Mouse (Mus musculus) gonadal fat pad, adult 2 months (tissue): ENCODE measurements around the gene Rnf225. TPM values are rescaled to one million over a fixed set of nuclear protein-coding genes. Genes with fewer than 3 reads are reported as not detected.
"Not testable (repeated sequence)": the region's sequence is repeated elsewhere in the genome, so short reads cannot be mapped to it uniquely, and the experiment has no call there.

Source experiments
- DNase-seq: peaks from one replicate; pipeline ENCODE4 v3.0.0-alpha.2; 2012; ENCODE audit warnings: low read depth
- polyA plus RNA-seq: library from polyadenylated mRNA; depleted of rRNA; stranded (reverse); fragments of >200 nt; gene quantifications from 2 replicates; pipeline ENCODE4 v1.2.3, GENCODE M21; 2012; rRNA removed

Rnf225 gene
- 1.7 and 3.1 TPM in 2 replicates for polyA plus RNA-seq

DNA sequence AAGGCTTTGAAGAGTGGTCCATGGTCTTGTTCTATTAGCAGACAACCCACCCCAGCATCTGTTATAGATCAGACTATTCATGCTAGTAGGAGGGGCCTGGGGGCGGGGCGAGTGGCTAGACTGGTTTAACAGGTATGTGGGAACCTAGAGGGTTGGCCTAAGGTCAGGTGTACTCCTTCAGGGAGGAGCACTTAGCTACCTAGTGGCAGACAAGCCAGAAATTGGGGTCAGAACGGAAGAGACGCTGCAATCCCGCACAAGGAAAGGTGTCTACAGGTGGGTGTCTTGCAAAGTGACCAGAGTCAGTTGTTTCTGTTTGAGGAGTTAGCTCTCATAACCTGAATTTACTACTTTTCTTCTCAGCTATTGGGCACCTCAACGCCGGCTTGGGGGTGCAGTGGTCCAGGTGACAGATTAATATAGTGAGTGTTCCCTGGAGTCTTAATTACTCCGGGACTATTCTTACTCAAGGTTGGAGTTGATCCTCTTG lies at the start of gene Rnf225:
Gene Rnf225 (plus strand): TSS at position 226 of the 490 bp plus-strand sequence.
- DNase-seq = no peak

DNA sequence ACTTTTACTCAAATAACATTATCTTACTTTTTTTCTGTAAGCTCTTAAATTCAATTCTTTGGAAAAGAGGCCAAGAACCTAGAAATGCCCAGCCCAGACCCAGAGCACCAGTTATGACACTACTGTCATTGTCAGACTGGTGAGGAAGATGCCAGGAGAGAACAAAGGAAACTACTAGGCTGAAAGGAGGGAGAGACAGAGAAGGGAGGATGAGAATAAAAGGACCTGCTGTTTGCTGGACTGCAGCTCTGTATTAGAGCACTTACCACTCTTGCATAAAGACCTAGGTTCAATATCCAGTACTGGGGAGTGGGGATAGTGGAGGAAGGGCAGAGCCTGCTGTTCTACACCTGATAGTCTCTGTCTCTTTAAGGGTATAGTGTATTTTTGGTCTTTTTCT lies 47.2 kb upstream of the Rnf225 start:
- no peak for DNase-seq

DNA sequence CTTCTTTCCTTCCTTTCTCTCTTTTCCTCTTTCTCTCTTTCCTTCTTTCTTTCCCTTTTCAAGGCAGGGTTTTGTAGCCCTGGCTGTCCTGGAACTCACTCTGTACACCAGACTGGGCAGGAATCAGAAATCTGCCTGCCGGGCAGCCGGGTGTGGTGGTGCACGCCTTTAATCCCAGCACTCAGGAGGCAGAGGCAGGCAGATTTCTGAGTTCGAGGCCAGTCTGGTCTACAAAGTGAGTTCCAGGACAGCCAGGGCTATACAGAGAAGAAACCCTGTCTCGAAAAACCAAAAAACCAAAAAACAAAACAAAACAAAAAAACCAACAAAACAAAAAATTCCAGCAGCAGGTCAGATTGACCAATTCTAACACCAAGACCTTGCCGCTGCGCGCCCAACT lies 46.7 kb upstream of the Rnf225 start:
- not testable (repeated sequence) for DNase-seq

DNA sequence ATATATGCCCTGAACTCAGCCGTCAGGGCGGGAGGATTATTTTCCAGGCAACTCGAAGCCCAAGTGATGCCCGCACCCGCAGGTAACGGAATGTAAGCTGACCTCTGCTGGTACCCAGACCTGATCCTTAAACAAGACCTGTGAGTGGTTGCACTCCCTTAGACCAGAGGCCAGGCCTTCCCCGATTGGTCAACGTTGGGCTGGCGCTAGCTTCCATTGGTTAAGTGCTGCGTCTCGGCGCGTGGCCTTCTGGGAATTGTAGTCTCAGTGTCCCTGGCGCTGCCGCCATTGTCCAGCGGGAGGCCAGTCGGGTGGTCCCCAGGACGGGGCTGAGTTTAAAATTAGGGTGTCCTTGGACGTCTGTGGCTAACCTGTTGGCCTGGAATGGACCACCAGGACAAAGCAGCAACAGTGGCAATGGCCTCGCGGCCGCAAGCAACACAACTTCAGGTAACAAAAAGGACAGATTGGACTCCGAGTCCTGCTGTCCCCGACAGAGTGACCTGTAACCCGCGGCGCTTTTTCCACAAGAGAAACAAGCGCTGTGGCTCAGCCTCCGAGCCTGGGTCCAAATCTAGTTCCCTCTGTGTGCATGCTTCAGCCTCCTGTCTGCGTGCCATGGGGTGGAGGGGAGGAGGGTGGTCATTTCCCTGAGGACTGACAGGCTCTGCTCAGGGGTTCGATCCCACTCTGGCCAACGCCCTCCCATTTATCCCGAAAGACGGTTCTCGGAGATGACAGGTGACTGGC lies 46.1 kb upstream of the Rnf225 start, which contains the start of gene Zfp128:
Gene Zfp128 (plus strand): TSS at position 267 of the 750 bp plus-strand sequence.
- DNase-seq = peak; percentile 62

DNA sequence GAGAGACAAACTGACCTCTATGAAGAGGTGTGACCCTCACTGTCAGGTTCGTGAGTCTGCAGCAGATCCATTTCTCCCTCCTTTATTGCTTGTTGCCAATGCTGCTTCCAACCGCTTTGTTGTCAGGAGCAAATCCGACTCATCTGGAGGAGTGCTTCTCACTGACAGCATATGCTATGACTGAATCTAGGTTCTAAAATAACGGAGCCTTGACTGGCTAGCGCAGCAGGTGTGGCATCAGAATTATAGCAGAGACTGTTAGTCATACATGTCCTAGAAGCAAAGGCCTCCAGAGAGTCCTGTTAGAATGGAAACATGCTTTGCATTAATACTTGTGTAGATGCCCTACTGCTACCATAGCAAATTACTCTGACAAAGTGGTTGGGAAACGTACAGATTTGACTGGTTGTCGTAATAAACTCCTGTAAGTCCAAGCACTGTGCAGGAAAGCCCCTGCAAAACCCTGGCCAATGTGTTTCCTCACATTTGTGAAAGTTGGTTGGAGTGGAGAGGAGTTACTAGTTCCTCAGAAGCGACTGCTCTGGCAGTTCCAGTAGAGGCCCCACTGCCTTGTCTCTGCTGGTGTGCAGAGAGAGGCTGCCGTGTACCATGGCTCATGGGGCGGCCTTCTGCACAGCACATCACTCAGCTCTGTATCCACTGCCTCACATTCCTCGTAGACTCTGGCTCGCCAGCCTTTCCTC lies 40.5 kb upstream of the Rnf225 start:
- no peak for DNase-seq

DNA sequence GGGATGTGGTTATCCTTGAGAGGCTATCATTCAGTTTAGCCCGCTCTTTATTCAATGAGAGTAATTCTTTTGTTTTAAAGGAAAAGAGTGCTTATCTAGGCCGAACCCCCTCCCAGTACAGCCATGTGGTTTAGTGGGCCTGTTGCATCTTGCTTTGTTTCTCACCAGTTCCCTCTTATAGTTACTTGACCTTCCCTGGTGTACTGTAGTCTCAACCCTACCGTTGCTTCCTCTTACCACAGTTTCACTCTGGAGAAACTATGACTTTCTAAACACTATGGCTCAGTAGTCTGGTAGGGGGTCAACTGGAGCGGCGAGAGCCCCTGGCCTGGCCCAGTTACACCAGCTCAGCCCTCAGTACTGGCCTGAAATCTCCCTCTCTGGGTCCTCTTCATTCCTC lies 39.6 kb upstream of the Rnf225 start:
- DNase-seq = no peak

DNA sequence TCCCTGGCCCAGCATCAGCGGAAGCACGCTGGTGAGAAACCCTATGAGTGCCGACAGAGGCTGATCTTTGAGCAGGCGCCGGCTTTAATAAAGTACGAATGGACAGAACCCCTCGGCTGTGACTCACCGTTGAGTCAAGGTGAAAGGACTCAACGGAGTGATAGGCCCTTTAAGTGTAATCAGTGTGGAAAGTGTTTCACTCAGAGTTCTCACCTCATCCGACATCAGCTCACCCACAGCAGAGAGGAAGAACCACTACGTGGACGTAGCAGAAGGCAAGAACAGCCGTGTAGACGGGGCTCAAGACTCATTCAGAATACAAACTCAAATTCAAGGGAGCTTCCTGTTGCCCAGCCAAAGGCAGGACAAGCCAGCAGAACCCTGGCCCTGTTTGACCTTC lies 36.3 kb upstream of the Rnf225 start:
- DNase-seq = no peak

DNA sequence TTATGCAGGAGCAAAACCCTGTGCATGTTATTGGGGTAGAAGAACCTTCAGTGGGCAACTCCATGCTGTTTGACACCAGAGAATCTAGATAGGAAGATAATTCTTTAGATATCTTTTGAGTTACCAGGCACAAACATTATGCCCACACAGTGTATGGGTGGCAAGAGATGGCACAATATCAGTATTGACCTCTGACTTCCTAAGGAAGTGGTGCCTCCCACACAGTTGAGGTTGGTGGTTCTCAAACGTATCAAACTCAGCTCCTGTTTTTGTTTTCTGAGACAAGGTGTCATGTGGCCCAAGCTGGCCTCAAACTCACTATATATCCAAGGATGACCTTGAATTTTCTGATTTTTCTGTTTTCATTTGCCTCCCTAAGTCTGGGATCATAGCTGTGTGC lies 35.9 kb upstream of the Rnf225 start:
- DNase-seq = no peak

DNA sequence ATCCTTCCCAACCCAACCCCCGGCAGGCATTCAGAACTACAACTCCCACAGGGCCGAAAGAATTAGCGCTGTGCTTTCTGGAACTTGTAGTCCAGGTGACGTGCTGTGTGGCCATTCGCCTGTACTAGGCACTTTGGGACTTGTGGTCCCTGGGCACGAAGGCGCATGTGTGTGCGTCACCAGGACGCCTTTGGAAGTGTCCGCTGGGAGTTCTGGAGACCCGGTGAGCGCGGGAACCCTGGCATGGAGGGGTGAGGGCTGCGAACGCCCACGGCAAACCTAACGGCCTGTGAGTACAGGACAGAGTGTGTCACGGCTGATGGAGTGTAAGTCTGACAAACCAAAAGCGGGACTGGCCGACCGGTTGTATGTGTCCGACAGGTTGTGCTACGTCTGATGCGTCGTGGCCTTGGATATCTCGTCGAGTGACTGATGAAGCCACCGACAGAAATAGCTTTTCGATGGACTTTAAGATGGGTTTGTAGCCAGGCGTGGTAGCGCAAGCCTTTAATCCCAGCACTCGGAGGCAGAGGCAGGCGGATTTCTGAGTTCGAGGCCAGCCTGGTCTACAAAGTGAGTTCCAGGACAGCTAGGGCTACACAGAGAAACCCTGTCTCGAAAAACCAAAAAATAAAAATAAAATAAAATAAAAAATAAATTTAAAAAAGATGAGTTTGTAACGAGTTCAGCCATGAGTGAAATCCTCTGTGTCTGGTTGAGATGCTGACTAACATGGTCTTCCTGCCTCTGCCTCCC lies 29.4 kb upstream of the Rnf225 start, which contains the start of gene Zscan22:
Gene Zscan22 (plus strand): TSS at position 161 of the 756 bp plus-strand sequence.
- DNase-seq = no peak

DNA sequence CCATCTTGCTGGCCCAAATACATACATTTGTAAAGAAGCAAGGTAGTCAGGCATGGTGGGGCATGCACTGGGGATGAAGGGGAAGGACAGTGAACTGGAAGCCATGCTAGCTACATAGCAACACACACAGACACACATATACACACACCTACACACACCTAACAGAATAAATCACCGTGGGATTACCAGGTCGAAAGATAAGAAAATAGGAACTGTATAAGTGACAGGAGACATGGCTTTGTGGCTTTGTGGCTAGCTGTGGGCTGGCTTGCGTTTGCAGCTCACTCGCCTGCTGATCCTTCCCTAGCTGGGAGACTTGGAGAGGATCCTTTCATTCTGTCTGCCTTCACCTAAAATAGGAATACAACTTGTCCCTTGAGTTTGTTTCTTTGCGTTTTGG lies 25.7 kb upstream of the Rnf225 start:
- DNase-seq = no peak

DNA sequence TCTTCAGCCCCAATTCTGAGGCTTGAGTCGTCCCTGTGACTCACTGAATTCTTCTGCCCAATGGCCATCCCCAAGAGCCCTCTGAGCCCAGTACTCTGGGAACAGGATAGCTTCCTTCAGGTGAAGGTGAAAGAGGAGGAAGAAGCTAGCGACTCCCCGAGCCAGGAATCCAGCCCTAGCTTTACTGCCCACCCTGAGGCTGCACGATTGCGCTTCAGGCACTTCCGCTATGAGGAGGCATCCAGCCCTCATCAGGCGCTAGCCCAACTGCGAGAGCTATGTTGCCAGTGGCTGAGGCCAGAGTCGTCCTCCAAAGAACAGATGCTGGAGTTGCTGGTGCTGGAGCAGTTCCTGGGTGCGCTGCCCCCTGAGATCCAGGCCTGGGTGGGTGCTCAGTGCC lies 23.6 kb upstream of the Rnf225 start:
- no peak for DNase-seq

DNA sequence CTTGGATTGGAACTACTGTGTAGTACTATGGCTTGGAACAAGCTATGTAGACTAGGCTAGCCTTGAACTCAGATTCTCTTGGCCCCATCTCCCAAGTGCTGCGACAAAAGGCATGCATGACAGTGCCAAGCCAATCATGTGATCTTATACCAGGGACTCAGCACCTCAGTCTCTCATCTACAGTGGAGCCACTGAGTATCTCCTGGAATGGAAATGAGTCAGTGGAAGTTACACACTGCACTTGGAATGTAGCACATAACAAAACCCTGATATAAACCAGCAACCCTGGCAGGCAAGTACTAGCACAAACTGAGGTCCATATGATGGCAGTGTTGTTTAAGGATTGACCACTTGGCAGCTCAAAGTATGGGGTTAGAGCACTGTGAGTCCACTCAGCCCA lies 22.1 kb upstream of the Rnf225 start:
- no peak for DNase-seq

DNA sequence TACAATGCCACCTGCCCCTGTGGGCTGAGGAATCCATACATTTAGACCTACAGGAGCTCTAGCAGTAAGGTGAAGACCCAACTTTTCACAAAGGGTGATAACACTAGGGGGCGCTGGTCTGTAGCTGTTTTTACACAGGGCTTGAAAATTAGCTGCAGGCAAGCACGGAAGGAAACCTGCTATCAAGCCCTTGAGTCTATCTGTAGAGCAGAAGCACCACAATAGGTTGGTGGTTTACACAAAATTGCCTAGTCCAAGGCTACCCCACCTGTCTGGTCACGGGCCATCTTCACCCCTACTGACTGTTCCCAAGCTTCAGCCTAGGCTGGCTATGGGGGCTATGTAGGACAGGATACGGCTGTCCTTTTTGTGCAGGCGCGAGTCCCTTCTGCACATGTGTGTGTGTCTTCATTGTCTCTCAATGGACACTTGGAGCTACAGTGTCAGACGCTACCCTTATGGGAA lies 17.7 kb upstream of the Rnf225 start:
- DNase-seq = no peak

DNA sequence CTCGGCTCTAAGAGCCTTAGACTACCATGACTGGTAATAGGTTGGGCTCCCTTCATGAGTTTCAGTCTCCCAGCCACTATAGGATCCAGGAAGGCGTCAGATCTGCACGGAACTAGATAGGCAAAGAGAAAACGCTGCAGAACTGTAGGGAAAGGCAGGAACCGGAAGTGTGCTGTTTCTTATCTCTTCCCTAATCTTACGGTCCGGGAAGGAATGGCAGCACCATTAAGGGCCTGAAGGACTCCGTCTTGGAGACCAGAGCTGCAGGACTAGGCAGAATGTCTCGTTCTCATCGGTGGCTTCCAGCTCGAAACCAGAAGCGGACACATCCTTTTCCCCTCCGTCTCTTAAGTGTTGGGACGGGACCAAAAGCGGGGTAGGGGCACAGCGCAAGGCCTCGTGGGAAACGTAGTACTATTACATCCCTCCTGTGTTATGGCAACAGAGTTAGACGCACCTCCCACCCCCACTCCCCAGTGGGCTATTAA lies 17.0 kb upstream of the Rnf225 start:
- no peak for DNase-seq

DNA sequence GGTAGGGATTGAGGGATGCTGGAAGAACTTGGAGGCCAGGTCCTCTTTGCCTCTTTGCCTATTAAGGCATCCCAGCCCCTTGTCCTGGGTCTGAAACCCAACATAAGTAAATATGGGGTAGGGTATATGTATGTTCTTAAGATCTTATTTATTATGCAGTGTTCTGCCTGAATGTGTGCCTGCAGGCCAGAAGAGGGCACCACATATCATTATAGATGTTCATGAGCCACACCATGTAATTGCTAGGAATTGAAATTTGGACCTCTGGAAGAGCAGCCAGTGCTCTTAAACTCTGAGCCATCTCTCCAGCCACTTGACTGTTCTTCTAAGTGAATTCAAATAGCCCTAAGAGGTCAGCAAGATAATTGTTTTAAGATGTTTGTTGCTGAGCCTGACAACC lies 13.7 kb upstream of the Rnf225 start:
- no peak for DNase-seq

DNA sequence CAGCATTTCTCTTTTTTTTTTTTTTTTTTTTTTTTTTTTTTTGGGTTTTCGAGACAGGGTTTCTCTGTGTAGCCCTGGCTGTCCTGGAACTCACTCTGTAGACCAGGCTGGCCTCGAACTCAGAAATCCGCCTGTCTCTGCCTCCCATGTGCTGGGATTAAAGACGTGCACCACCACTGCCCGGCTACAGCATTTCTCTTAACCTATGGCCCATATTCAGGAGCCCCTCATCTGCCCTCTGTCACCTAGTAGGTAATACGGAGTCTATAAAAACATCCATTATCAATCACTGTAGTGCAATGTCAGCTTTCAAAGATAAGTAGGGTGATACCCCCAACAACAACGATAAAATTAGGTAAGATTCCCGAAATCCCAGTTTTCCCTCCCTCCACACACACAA lies 6.7 kb upstream of the Rnf225 start:
- DNase-seq = not testable (repeated sequence)

DNA sequence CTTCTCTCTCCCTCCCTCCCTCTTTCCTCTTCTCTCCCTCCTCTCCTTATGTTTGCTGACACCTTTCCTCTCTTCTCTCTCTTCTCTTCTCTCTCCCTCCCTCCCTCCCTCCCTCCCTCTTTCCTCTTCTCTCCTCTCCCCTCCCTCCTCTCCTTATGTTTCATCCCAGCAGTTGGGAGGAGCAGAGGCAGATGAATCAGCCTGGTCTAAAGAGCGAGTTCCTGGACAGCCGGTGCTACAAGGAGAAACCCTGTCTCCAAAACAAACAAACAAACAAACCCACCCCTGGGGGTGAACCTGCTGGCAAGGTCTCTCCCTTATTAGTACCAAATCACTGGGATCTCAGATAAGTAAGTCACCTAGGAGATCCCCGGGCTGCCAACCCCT lies 5.9 kb upstream of the Rnf225 start:
- no peak for DNase-seq

DNA sequence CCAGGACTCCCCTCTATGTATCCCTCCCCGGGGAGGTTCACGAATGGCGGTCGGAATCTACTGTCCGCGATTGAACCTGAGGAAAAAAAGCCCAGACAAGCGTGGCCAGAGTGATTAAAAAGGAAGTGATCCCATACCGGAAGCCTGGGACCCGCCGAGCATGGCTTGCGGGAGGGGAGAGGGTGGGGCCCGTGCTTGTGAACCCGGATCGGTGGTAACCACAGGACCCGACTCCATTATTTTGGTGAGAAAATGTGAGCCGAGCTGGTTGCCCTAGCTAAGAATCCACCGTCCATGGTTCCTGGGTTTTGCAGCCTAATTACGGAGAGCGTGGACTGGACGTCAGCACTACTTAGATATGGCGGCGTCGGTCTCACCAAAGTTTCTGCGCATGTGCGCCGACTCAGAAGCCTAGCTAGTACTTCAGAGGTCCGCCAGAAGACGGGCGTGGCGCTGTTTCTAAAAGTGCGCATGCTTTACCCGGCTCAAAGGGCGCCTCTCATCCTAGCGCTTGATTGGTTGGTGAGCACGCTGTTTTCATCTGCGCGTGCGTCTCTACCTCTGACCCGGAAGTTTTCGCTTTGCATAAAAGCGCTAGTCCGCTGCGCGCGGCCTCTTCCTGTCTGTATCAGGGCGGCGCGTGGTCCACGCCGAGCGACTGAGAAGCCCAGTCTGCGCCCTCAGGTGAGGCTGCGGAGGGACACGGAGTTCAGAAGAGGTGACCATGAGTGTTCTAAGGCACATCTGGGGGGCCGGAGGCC lies 5.3 kb upstream of the Rnf225 start, which contains the start of gene Rps5:
Gene Rps5 (plus strand): TSS at position 586 of the 761 bp plus-strand sequence.
- no peak for DNase-seq

DNA sequence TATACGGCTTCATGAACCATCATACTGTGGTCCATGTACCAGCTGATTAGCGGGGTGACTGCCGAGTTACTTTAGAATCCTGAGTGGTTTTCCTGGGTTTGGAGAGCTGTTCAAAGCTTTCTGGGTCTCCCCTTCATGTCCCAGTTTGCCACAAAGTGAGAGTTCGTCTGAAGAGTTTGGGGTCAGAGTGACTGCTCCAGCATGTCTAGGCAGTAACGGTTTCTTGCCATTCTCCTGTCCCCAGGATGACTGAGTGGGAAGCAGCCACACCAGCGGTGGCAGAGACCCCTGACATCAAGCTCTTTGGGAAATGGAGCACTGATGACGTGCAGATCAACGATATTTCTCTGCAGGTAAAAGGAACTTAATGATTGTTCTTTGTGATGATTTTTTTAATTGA lies 4.5 kb upstream of the Rnf225 start:
- DNase-seq = no peak

DNA sequence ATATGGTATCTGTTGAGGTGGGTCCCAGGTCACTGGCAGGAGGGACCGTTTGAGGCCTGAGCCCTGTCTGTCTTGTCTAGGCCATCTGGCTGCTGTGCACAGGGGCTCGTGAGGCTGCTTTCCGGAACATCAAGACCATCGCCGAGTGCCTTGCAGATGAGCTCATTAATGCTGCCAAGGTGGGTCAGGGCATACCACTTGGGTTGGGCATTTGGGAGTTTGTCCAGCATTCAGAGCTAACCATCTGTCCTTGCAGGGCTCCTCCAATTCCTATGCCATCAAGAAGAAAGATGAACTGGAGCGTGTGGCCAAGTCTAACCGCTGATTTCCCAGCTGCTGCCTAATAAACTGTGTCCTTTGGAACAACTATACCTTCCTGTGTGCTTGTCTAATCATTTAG lies 900 bp upstream of the Rnf225 start:
- DNase-seq = no peak
